Mouse (Mus musculus) liver, embryonic 15.5 days (tissue): ENCODE measurements around the gene Selp. TPM values are rescaled to one million over a fixed set of nuclear protein-coding genes. Genes with fewer than 3 reads are reported as not detected.

Source experiments
- ATAC-seq: fragments of 200-750 bp; cut with Nextera tagmentation; 2 replicates; pipeline ENCODE4 v1.8.0; 2017; ENCODE audit warnings: moderate number of reproducible peaks, mild to moderate bottlenecking, moderate library complexity; ENCODE audit not compliant: insufficient read depth
- H3K27ac ChIP-seq: fragments of 300-500 bp; sonication (generic); replicated peaks from 2 replicates; pipeline ENCODE4 v1.5.1; 2015; ENCODE audit warnings: mild to moderate bottlenecking, inconsistent platforms
- H3K27me3 ChIP-seq: fragments of 300-500 bp; sonication (generic); 2 replicates; pipeline ENCODE4 v1.6.1; 2015; ENCODE audit warnings: mild to moderate bottlenecking, inconsistent platforms
- H3K36me3 ChIP-seq: fragments of 300-500 bp; sonication (generic); replicated peaks from 2 replicates; pipeline ENCODE4 v1.6.1; 2015; ENCODE audit warnings: moderate library complexity, mild to moderate bottlenecking, inconsistent platforms
- H3K4me1 ChIP-seq: fragments of 300-500 bp; sonication (generic); replicated peaks from 2 replicates; pipeline ENCODE4 v1.6.1; 2015; ENCODE audit warnings: inconsistent platforms
- H3K4me2 ChIP-seq: fragments of 300-500 bp; sonication (generic); 2 replicates; pipeline ENCODE4 v1.6.1; 2015; ENCODE audit warnings: moderate library complexity, mild to moderate bottlenecking, inconsistent platforms
- H3K4me3 ChIP-seq: fragments of 300-500 bp; sonication (generic); replicated peaks from 2 replicates; pipeline ENCODE4 v1.5.1; 2015; ENCODE audit warnings: mild to moderate bottlenecking, inconsistent platforms
- H3K9ac ChIP-seq: fragments of 300-500 bp; sonication (generic); 2 replicates; pipeline ENCODE4 v1.6.1; 2015; ENCODE audit warnings: moderate library complexity, mild to moderate bottlenecking, inconsistent platforms
- H3K9me3 ChIP-seq: fragments of 300-500 bp; sonication (generic); replicated peaks from 2 replicates; pipeline ENCODE4 v1.6.1; 2016; ENCODE audit warnings: inconsistent platforms
- WGBS: fragments of 180-500 bp; shearing (Covaris S2); methylation state at CpG from one replicate; pipeline ENCODE4 v1.1.7; 2015; ENCODE audit warnings: mixed read lengths; ENCODE audit not compliant: insufficient replicate concordance; 5-methylcytosine and 5-hydroxymethylcytosine counted together
- polyA plus RNA-seq: library from polyadenylated mRNA; unstranded; fragments of >200 nt; fragmentation: Nextera tagmentation; extraction: Ambion mirVana; gene quantifications from 2 replicates; pipeline ENCODE4 v1.2.1, GENCODE M21; 2015

Selp gene
- polyA plus RNA-seq, 1 experiment from 2014 or later = 0.60 TPM

- Histone ChIP-seq H3K36me3 (no peaks in the 10 kb centered on the region), H3K27me3 (no peaks in the 10 kb centered on the region), H3K9me3 (no peaks in the 10 kb centered on the region), H3K4me3 (no peak overlapping the region), H3K27ac (no peak overlapping the region), H3K9ac (no peak overlapping the region), H3K4me2 (no peak overlapping the region), H3K4me1 (peaks cover 20% of the 10 kb centered on the region)
- WGBS = 72% methylated on average over 7 of the region's 7 CpGs
- no peak for ATAC-seq
Measured at GRCm38 (mm10) chr1:164149083-164149482, 34.0 kb downstream of the Selp start.

GRCm38 (mm10) chr1:164151387-164152088, 36.5 kb downstream of the Selp start, which contains the start of gene F5:
Gene F5 (plus strand): TSS chr1:164151838.
- H3K36me3 ChIP-seq = no peaks in the 10 kb centered on the region
- peak; percentile 67 for ATAC-seq
- peak within 1 kb of the TSS; percentile 68 for H3K27ac ChIP-seq
- peak within 1 kb of the TSS; percentile 46 for H3K4me3 ChIP-seq
- H3K9ac ChIP-seq = peak within 1 kb of the TSS; percentile 29; the same call in 1 of the 2 replicates
- WGBS = 13% methylated on average over 16 of the region's 16 CpGs
- H3K9me3 ChIP-seq = no peaks in the 10 kb centered on the region
- no peaks in the 10 kb centered on the region for H3K27me3 ChIP-seq
- H3K4me1 ChIP-seq = peaks cover 16% of the 10 kb centered on the region; the same call in 1 of the 2 replicates
- peak within 1 kb of the TSS; percentile 52 for H3K4me2 ChIP-seq

GRCm38 (mm10) chr1:164152836-164153235, 37.8 kb downstream of the Selp start:
- peaks cover 16% of the 10 kb centered on the region; the same call in 1 of the 2 replicates for H3K4me1 ChIP-seq
- H3K9me3 ChIP-seq = no peaks in the 10 kb centered on the region
- H3K4me2 ChIP-seq = peak overlapping the region; percentile 52
- H3K4me3 ChIP-seq = peak overlapping the region; percentile 46
- no peak for ATAC-seq
- peak overlapping the region; percentile 34; the same call in 1 of the 2 replicates for H3K27ac ChIP-seq
- H3K36me3 ChIP-seq = no peaks in the 10 kb centered on the region
- 52% methylated on average over 5 of the region's 5 CpGs for WGBS
- no peak overlapping the region for H3K9ac ChIP-seq
- no peaks in the 10 kb centered on the region for H3K27me3 ChIP-seq

- Histone ChIP-seq H3K9me3 (no peaks in the 10 kb centered on the region), H3K36me3 (no peaks in the 10 kb centered on the region), H3K4me3 (no peak overlapping the region), H3K4me1 (peaks cover 9% of the 10 kb centered on the region; the same call in 1 of the 2 replicates), H3K9ac (no peak overlapping the region), H3K27ac (no peak overlapping the region), H3K4me2 (no peak overlapping the region), H3K27me3 (no peaks in the 10 kb centered on the region)
- no peak for ATAC-seq
- 41% methylated on average over 3 of the region's 3 CpGs for whole genome bisulfite sequencing
Measured at GRCm38 (mm10) chr1:164154983-164155382, 39.9 kb downstream of the Selp start.

- Histone ChIP-seq H3K4me3 (no peak overlapping the region), H3K4me2 (no peak overlapping the region)
- 51% methylated on average over 4 of the region's 4 CpGs for WGBS
Measured at GRCm38 (mm10) chr1:164158571-164158970, 43.5 kb downstream of the Selp start.

GRCm38 (mm10) chr1:164159781-164160180, 44.7 kb downstream of the Selp start:
- H3K9me3 ChIP-seq = no peaks in the 10 kb centered on the region
- H3K4me1 ChIP-seq = no peaks in the 10 kb centered on the region
- H3K9ac ChIP-seq = no peak overlapping the region
- no peak overlapping the region for H3K4me2 ChIP-seq
- 53% methylated on average over 2 of the region's 2 CpGs for WGBS
- H3K4me3 ChIP-seq = no peak overlapping the region
- no peak overlapping the region for H3K27ac ChIP-seq
- no peaks in the 10 kb centered on the region for H3K27me3 ChIP-seq
- H3K36me3 ChIP-seq = no peaks in the 10 kb centered on the region
- ATAC-seq = no peak

More at GRCm38 (mm10) chr1:164158571-164158970, 43.5 kb downstream of the Selp start:
- no peaks in the 10 kb centered on the region for H3K9me3 ChIP-seq
- ATAC-seq = no peak
- no peak overlapping the region for H3K9ac ChIP-seq
- H3K36me3 ChIP-seq = no peaks in the 10 kb centered on the region
- H3K27me3 ChIP-seq = no peaks in the 10 kb centered on the region
- no peak overlapping the region for H3K27ac ChIP-seq
- H3K4me1 ChIP-seq = no peaks in the 10 kb centered on the region

- Histone ChIP-seq H3K9me3 (no peaks in the 10 kb centered on the region), H3K4me1 (no peaks in the 10 kb centered on the region), H3K9ac (no peak overlapping the region), H3K36me3 (no peaks in the 10 kb centered on the region), H3K4me2 (no peak overlapping the region), H3K4me3 (no peak overlapping the region), H3K27me3 (no peaks in the 10 kb centered on the region), H3K27ac (peak overlapping the region; percentile 51)
- ATAC-seq = peak; percentile 82
- whole genome bisulfite sequencing = 59% methylated on average over 5 of the region's 5 CpGs
Measured at GRCm38 (mm10) chr1:164162745-164163144, 47.7 kb downstream of the Selp start.

GRCm38 (mm10) chr1:164168818-164169217, 53.8 kb downstream of the Selp start:
- ATAC-seq = no peak
- H3K4me1 ChIP-seq = no peaks in the 10 kb centered on the region
- H3K27ac ChIP-seq = no peak overlapping the region
- H3K27me3 ChIP-seq = no peaks in the 10 kb centered on the region
- 48% methylated on average over 4 of the region's 4 CpGs for WGBS
- no peaks in the 10 kb centered on the region for H3K36me3 ChIP-seq
- no peak overlapping the region for H3K9ac ChIP-seq
- no peak overlapping the region for H3K4me2 ChIP-seq
- H3K9me3 ChIP-seq = no peaks in the 10 kb centered on the region
- H3K4me3 ChIP-seq = no peak overlapping the region

- H3K4me3 ChIP-seq = no peak overlapping the region
- H3K9me3 ChIP-seq = no peaks in the 10 kb centered on the region
- no peak overlapping the region for H3K4me2 ChIP-seq
- no peaks in the 10 kb centered on the region for H3K4me1 ChIP-seq
- no peak overlapping the region for H3K9ac ChIP-seq
- H3K36me3 ChIP-seq = no peaks in the 10 kb centered on the region
- no peaks in the 10 kb centered on the region for H3K27me3 ChIP-seq
- ATAC-seq = no peak
- no peak overlapping the region for H3K27ac ChIP-seq
- WGBS = 25% methylated on average over 2 of the region's 2 CpGs
Measured at GRCm38 (mm10) chr1:164170434-164170833, 55.4 kb downstream of the Selp start.

- H3K27ac ChIP-seq = no peak overlapping the region
- no peaks in the 10 kb centered on the region for H3K9me3 ChIP-seq
- H3K4me2 ChIP-seq = no peak overlapping the region
- ATAC-seq = no peak
- H3K4me1 ChIP-seq = no peaks in the 10 kb centered on the region
- H3K9ac ChIP-seq = no peak overlapping the region
- H3K27me3 ChIP-seq = no peaks in the 10 kb centered on the region
- no peak overlapping the region for H3K4me3 ChIP-seq
- 44% methylated on average over 4 of the region's 4 CpGs for WGBS
- H3K36me3 ChIP-seq = no peaks in the 10 kb centered on the region; the same call in 1 of the 2 replicates
Measured at GRCm38 (mm10) chr1:164173145-164173544, 58.1 kb downstream of the Selp start.

GRCm38 (mm10) chr1:164176856-164177255, 61.8 kb downstream of the Selp start:
- H3K4me3 ChIP-seq = no peak overlapping the region
- H3K36me3 ChIP-seq = no peaks in the 10 kb centered on the region; the same call in 1 of the 2 replicates
- ATAC-seq = no peak
- no peaks in the 10 kb centered on the region for H3K4me1 ChIP-seq
- no peaks in the 10 kb centered on the region for H3K9me3 ChIP-seq
- H3K27me3 ChIP-seq = no peaks in the 10 kb centered on the region
- no peak overlapping the region for H3K4me2 ChIP-seq
- no peak overlapping the region for H3K27ac ChIP-seq
- H3K9ac ChIP-seq = no peak overlapping the region

- Histone ChIP-seq H3K9ac (no peak overlapping the region), H3K4me1 (no peaks in the 10 kb centered on the region), H3K4me2 (no peak overlapping the region), H3K4me3 (no peak overlapping the region), H3K9me3 (no peaks in the 10 kb centered on the region), H3K27ac (no peak overlapping the region), H3K36me3 (no peaks in the 10 kb centered on the region; the same call in 1 of the 2 replicates), H3K27me3 (no peaks in the 10 kb centered on the region)
- WGBS = 69% methylated on average over 6 of the region's 6 CpGs
- ATAC-seq = no peak
Measured at GRCm38 (mm10) chr1:164178429-164178828, 63.4 kb downstream of the Selp start.
